In genomic region chr7:25380392-25381283, GRCm38 (mm10) we compare ENCODE assay signal across 8 mouse cellular contexts. TPM values are rescaled to one million over a fixed set of nuclear protein-coding genes. Genes with fewer than 3 reads are reported as not detected.
DNase-seq lines count a peak whose midpoint lies in the region; ATAC-seq and TF ChIP-seq lines count a peak whose summit lies in the region.
"Had no signal": no experiment of that assay in that cellular context is flagged by ENCODE, and none has a peak within 500 bp of the region (broad histone marks: within the 10 kb centered on the region; RNA-seq: fewer than 3 reads in every experiment).

No protein-coding gene starts in this region.

- H3K4me1 ChIP-seq in lung, postnatal 0 days (ENCODE audit: insufficient read depth, low read depth, low read length) = peaks cover 8% of the 10 kb centered on the region
- H3K4me1 ChIP-seq in hindbrain, embryonic 10.5 days (replicated peaks) = peaks cover 30% of the 10 kb centered on the region
- peaks cover 3 to 15% of the 10 kb centered on the region in 2 experiments; a peak in 3 of 4 replicates for H3K4me1 ChIP-seq in liver, embryonic 14.5 days (replicated peaks; ENCODE audit: control insufficient read depth in 2 of 2, insufficient read depth in 2 of 2, low read length in 1 of 2)

- WGBS in lung, postnatal 0 days = 51% methylated on average over 18 of the region's 18 CpGs
- WGBS in hindbrain, embryonic 10.5 days = 54% methylated on average over 18 of the region's 18 CpGs
- 39% methylated on average over 18 of the region's 18 CpGs for WGBS in liver, embryonic 14.5 days (ENCODE audit: insufficient replicate concordance)

- peak overlapping the region; percentile 61 for H3K4me2 ChIP-seq in lung, postnatal 0 days (replicated peaks; ENCODE audit: low read depth, low read length)
- peak overlapping the region; percentile 74 for H3K4me2 ChIP-seq in liver, embryonic 14.5 days (ENCODE audit: low read depth)

- no peak for TF ChIP-seq CTCF in lung, postnatal 0 days (IDR thresholded peaks at IDR 0.05)
- peak; percentile 20; the same call in 1 of the 2 replicates for TF ChIP-seq CTCF in liver, embryonic 14.5 days (IDR thresholded peaks at IDR 0.05; ENCODE audit: low read depth)

- H3K4me3 ChIP-seq in lung, postnatal 0 days (ENCODE audit: low read depth, low read length) = no peak overlapping the region
- H3K4me3 ChIP-seq in hindbrain, embryonic 10.5 days = peak overlapping the region; percentile 60
- no peak overlapping the region for H3K4me3 ChIP-seq in liver, embryonic 14.5 days (ENCODE audit: insufficient read depth in 1 of 2, low read depth in 2 of 2, low read length in 2 of 2)

- H3K9ac ChIP-seq in lung, postnatal 0 days (replicated peaks; ENCODE audit: low read depth) = peak overlapping the region; percentile 16; the same call in 1 of the 2 replicates
- H3K9ac ChIP-seq in liver, embryonic 14.5 days (replicated peaks) = no peak overlapping the region

- no peaks in the 10 kb centered on the region for H3K9me3 ChIP-seq in lung, postnatal 0 days (ENCODE audit: low read length)
- no peaks in the 10 kb centered on the region for H3K9me3 ChIP-seq in hindbrain, embryonic 10.5 days
- no peaks in the 10 kb centered on the region for H3K9me3 ChIP-seq in liver, embryonic 14.5 days (ENCODE audit: control insufficient read depth, low read length)

- ATAC-seq in lung, postnatal 0 days = no peak
- peak; percentile 59; the same call in 1 of the 2 replicates for ATAC-seq in liver, embryonic 14.5 days (ENCODE audit: insufficient read depth)

- H3K36me3 ChIP-seq in lung, postnatal 0 days (ENCODE audit: insufficient read depth, low read length) = peaks cover 12% of the 10 kb centered on the region; the same call in 1 of the 2 replicates
- H3K36me3 ChIP-seq in hindbrain, embryonic 10.5 days = peaks cover 37% of the 10 kb centered on the region
- H3K36me3 ChIP-seq in liver, embryonic 14.5 days (replicated peaks; ENCODE audit: control insufficient read depth, insufficient read depth, low read depth) = no peaks in the 10 kb centered on the region

- DNase-seq in lung, postnatal 0 days (ENCODE audit: low spot score) = no peak
- DNase-seq in lung, postnatal 25 days (ENCODE audit: low spot score) = no peak
- DNase-seq in hindbrain, embryonic 10.5 days (ENCODE audit: low spot score) = no peak
- peak in 1 of 3 experiments; percentile 20 for DNase-seq in liver, embryonic 14.5 days (ENCODE audit: low read depth in 3 of 3, low spot score in 3 of 3)
- peak; percentile 43 for DNase-seq in thymus, postnatal 14 days
- DNase-seq in T-cell, adult 2 months (ENCODE audit: low spot score) = no peak
- DNase-seq in cerebellum, postnatal 4 days (ENCODE audit: low spot score in 2 of 2) = no peak
- DNase-seq: layer of hippocampus, postnatal 36 days had no signal

- H3K27ac ChIP-seq in lung, postnatal 0 days (ENCODE audit: low read length) = no peak overlapping the region
- H3K27ac ChIP-seq in hindbrain, embryonic 10.5 days = 0 out of 2 replicates have a peak overlapping the region, but pooled peaks have one; percentile 86
- H3K27ac ChIP-seq in liver, embryonic 14.5 days = no peak overlapping the region

- no peak for TF ChIP-seq EP300 in lung, postnatal 0 days (IDR thresholded peaks at IDR 0.05)
- no peak for TF ChIP-seq EP300 in liver, embryonic 14.5 days (IDR thresholded peaks at IDR 0.05; ENCODE audit: low read depth)

- H3K27me3 ChIP-seq in lung, postnatal 0 days (replicated peaks; ENCODE audit: insufficient read depth, low read length) = no peaks in the 10 kb centered on the region
- peaks cover 38% of the 10 kb centered on the region for H3K27me3 ChIP-seq in hindbrain, embryonic 10.5 days (ENCODE audit: insufficient read depth, poor library complexity, severe bottlenecking)
- H3K27me3 ChIP-seq in liver, embryonic 14.5 days (ENCODE audit: control insufficient read depth, insufficient read depth, low read length) = no peaks in the 10 kb centered on the region

RNA-seq across cellular contexts. Expression of gene Cnfn, which starts 11.1 kb away (rescaled TPM):
- polyA plus RNA-seq in lung, postnatal 0 days (2015; fragmentation: Nextera tagmentation; extraction: Ambion mirVana) = not detected in 2 replicates
- polyA plus RNA-seq in hindbrain, embryonic 10.5 days (2016; fragmentation: Nextera tagmentation; extraction: Ambion mirVana) = not detected in 2 replicates
- polyA plus RNA-seq in liver, embryonic 14.5 days (2012; rRNA removed) = not detected in 2 replicates
- not detected in 2 replicates for polyA plus RNA-seq in liver, embryonic 14.5 days (2014; fragmentation: Nextera tagmentation; extraction: Ambion mirVana)

RNA-seq across cellular contexts. Expression of gene Lipe, which starts 17.9 kb away (rescaled TPM):
- 19.8 and 21.4 TPM in 2 replicates for polyA plus RNA-seq in lung, postnatal 0 days (2015; fragmentation: Nextera tagmentation; extraction: Ambion mirVana)
- polyA plus RNA-seq in hindbrain, embryonic 10.5 days (2016; fragmentation: Nextera tagmentation; extraction: Ambion mirVana) = 6.0 and 8.6 TPM in 2 replicates
- polyA plus RNA-seq in liver, embryonic 14.5 days (2012; rRNA removed) = 2.3 TPM in 2 replicates
- 0.38 and 0.72 TPM in 2 replicates for polyA plus RNA-seq in liver, embryonic 14.5 days (2014; fragmentation: Nextera tagmentation; extraction: Ambion mirVana)

RNA-seq across cellular contexts. Expression of gene Cxcl17, which starts 32.0 kb away (rescaled TPM):
- 31.9 and 38.1 TPM in 2 replicates for polyA plus RNA-seq in lung, postnatal 0 days (2015; fragmentation: Nextera tagmentation; extraction: Ambion mirVana)
- polyA plus RNA-seq in hindbrain, embryonic 10.5 days (2016; fragmentation: Nextera tagmentation; extraction: Ambion mirVana) = 0.45 and 0.63 TPM in 2 replicates
- polyA plus RNA-seq in liver, embryonic 14.5 days (2012; rRNA removed) = not detected in 2 replicates
- not detected in 2 replicates for polyA plus RNA-seq in liver, embryonic 14.5 days (2014; fragmentation: Nextera tagmentation; extraction: Ambion mirVana)

Comparison
In these comparisons a context has a peak if more than half of its experiments do, and no peak if none do; other contexts are left out.
1. RNA of gene Cxcl17, which starts 32.0 kb away (polyA plus RNA-seq): 31.9 to 38.1 TPM in lung, postnatal 0 days; 0.45 to 0.63 TPM in hindbrain, embryonic 10.5 days and not detected in liver, embryonic 14.5 days; every median in the first group is over 10 times any median in the second.